Mouse (Mus musculus) skeletal muscle tissue, postnatal 0 days (tissue): Measurements from ENCODE around the gene Adamtsl3. TPM values are rescaled to one million over a fixed set of nuclear protein-coding genes. Genes with fewer than 3 reads are reported as not detected.

Experiments
- polyA plus RNA-seq: library from polyadenylated mRNA; unstranded; fragments of >200 nt; fragmentation: Nextera tagmentation; extraction: Ambion mirVana; gene quantifications from 2 replicates; pipeline ENCODE4 v1.2.1, GENCODE M21; 2015

Adamtsl3 gene
- 1.6 and 1.7 TPM in 2 replicates for polyA plus RNA-seq

DNA sequence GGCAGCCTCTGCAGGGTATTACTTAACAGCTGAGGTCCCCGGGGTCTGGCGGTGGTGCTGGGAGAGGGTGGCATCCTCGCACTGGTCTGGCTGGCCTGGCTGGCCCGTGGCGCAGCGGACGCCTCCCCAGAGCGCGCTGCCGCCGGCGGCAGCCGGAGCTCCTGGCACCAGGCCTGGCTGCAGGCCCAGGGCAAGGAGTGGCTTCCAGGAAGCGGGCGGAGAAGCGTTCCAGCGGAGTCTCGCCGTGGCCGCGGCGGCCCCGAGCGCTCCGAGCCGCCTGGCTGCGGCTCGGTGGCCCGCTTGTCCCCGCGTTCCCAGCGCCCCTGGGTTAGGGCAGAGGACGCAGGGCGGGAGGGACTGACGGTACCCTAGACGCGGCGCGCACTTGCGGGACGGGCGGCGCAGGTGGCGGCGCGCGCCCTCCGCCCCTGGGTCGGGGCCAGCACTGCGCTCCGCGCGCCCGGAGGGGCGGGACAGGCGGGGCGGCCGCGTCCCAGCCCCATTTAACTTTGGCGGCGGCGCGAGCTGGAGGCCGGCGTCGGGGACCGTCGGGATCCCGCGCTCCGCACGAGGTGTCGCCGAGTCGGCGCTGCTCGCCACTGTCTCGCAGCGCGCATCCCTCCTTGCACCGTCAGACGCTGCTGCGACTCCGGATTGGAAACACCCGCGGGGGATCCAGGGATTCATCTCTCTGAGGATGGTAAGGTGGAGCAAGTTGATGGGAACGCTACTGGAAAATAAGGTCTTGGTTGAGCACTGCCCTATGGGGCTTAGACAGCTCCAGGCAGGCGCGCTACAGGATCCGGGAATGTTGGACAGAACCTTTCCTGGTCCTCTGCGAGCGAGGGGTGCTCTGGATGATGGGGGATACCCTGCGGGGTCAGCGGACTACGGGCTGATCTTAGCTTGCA, at the start of gene Adamtsl3:
Adamtsl3 (plus strand) TSS at position 484 of the 911 bp plus-strand sequence.

DNA sequence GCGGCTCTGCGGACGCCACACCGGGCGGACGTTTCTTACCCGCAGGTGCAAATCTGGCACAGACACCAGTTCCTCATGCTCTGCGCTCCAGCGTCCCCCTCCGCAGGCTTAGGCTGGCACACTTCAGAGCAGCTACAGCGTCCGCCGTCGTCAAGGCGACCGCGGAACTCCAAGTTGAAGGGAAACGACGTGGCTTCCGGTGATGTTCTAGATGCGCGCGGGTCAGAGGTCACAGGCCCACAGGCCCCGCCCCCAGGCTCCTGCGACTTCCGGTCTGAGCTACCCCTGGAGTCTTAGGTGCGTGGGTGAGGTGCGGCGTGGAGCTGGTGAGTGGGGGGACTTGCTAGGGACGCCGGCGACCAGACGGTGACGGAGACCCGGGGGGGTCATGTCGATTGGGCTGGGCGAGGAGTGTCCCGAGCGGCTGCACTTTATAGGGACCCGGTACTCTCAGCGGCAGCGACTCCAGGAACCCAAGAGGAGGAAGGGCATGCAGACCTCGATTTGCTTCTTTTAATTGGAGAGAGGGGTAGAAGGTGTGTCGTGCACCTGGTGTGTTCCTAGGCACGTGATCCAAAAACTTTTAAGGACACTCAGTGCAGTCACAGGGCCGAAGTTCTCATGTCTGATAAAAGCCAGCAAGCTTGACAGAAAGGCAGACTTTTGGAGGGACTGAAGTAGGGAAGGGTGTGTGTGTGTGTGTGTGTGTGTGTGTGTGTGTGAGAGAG, 313.0 kb downstream of the Adamtsl3 start, which contains the start of the genes Saxo2 and Efl1:
Saxo2 (minus strand) TSS at position 176 of the 728 bp plus-strand sequence.
Efl1 (plus strand) TSS at position 262 of the 728 bp plus-strand sequence.

Other genes with a start within 250 kb of the Adamtsl3 start
- gene Sh3gl3, start 161.9 kb upstream of the Adamtsl3 start, polyA plus RNA-seq = 5.0 and 5.9 TPM in 2 replicates